Mouse (Mus musculus) stomach, embryonic 16.5 days (tissue): ENCODE data around the gene Cox7a2. TPM values are rescaled to one million over a fixed set of nuclear protein-coding genes. Genes with fewer than 3 reads are reported as not detected.

Source experiments
- ATAC-seq: fragments of 200-750 bp; cut with Nextera tagmentation; 2 replicates; pipeline ENCODE4 v1.8.0; 2017; ENCODE audit warnings: moderate number of reproducible peaks, moderate TSS enrichment; ENCODE audit not compliant: insufficient read depth, low FRiP score
- H3K27ac ChIP-seq: fragments of 300-500 bp; sonication (generic); 2 replicates; pipeline ENCODE4 v1.5.1; 2014; ENCODE audit warnings: low read length
- H3K27me3 ChIP-seq: fragments of 300-500 bp; sonication (generic); 2 replicates; pipeline ENCODE4 v1.6.1; 2014; ENCODE audit warnings: low read length, control low read depth, mixed read lengths; ENCODE audit not compliant: control insufficient read depth, insufficient read depth
- H3K36me3 ChIP-seq: fragments of 300-500 bp; sonication (generic); 2 replicates; pipeline ENCODE4 v1.6.1; 2014; ENCODE audit warnings: low read length; ENCODE audit not compliant: control insufficient read depth, insufficient read depth
- H3K4me1 ChIP-seq: fragments of 300-500 bp; sonication (generic); 2 replicates; pipeline ENCODE4 v1.6.1; 2014; ENCODE audit warnings: low read length, control low read depth, mixed read lengths; ENCODE audit not compliant: control insufficient read depth, insufficient read depth
- H3K4me2 ChIP-seq: fragments of 300-500 bp; sonication (generic); 2 replicates; pipeline ENCODE4 v1.6.1; 2014; ENCODE audit warnings: low read depth, low read length, mixed read lengths
- H3K4me3 ChIP-seq: fragments of 300-500 bp; sonication (generic); replicated peaks from 2 replicates; pipeline ENCODE4 v1.5.1; 2014; ENCODE audit warnings: mild to moderate bottlenecking, low read length
- H3K9ac ChIP-seq: fragments of 300-500 bp; sonication (generic); 2 replicates; pipeline ENCODE4 v1.6.1; 2014; ENCODE audit warnings: low read length
- H3K9me3 ChIP-seq: fragments of 300-500 bp; sonication (generic); replicated peaks from 2 replicates; pipeline ENCODE4 v1.6.1; 2016; ENCODE audit warnings: low read length, control low read depth; ENCODE audit not compliant: control insufficient read depth
- WGBS: fragments of 180-500 bp; shearing (Covaris S2); extraction: QIAGEN DNeasy Blood & Tissue Kit; methylation state at CpG from one replicate; pipeline ENCODE4 v1.1.7; 2014; 5-methylcytosine and 5-hydroxymethylcytosine counted together
- polyA plus RNA-seq: library from polyadenylated mRNA; unstranded; fragments of >200 nt; fragmentation: Nextera tagmentation; extraction: Ambion mirVana; gene quantifications from 2 replicates; pipeline ENCODE4 v1.2.1, GENCODE M21; 2015

Gene Cox7a2
- polyA plus RNA-seq, 1 experiment from 2014 or later, result 702 TPM

DNA sequence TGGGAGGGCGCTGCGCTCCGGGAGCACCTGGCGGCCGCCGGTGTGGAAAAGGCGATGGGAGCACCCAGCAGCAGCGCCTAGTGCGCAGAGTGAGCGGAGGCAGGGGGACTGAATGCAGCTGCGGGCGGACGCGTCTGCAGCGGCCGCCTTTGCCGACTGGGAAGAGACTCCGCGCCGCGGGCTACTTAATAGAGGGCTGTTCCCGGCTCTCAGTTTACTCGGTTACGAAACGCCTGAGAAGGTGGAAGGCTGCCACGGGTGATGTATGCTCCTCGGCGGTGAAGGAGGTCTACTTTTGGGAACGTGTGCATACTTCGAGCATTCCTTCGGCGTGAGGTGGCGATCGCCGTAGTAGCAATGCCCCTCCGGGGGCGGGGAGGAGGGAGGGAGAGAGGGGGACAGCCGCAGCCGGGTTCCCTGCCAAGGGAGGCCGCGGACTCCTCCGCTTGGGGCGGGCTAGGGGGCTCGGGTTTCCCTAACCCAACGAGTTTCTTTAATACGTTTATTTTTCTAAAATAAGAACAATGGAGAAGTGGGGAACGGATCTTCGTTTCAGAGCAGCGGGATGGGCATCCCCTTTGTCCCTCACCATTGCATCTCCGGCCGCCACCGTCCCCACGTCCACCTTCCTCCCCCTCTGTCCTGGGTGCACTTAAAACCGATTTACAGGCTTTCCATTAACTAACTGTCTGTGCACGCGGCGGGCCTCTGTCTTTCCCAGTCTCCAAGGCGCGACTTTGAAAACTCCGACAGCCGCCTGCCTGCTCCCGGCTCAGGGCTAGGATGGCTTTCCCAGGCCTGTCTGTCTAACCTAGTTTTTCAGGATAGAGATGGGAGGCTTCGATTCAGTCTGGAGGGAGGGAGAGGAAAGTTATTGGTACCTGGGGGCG, 41.0 kb downstream of the Cox7a2 start, which contains the start of gene Col12a1:
Gene Col12a1 (minus strand): TSS at position 351 of the 890 bp plus-strand sequence.
- H3K9ac ChIP-seq, result peak within 1 kb of the TSS; percentile 70
- ATAC-seq, result peak; percentile 76
- H3K4me2 ChIP-seq, result peak within 1 kb of the TSS; percentile 72
- H3K27me3 ChIP-seq, result no peaks in the 10 kb centered on the region
- H3K27ac ChIP-seq, result peak within 1 kb of the TSS; percentile 72
- peak within 1 kb of the TSS; percentile 55 for H3K4me3 ChIP-seq
- under 1% methylated on average over 64 of the region's 64 CpGs for WGBS
- H3K4me1 ChIP-seq, result peaks cover 20% of the 10 kb centered on the region
- H3K9me3 ChIP-seq, result no peaks in the 10 kb centered on the region
- no peaks in the 10 kb centered on the region for H3K36me3 ChIP-seq

DNA sequence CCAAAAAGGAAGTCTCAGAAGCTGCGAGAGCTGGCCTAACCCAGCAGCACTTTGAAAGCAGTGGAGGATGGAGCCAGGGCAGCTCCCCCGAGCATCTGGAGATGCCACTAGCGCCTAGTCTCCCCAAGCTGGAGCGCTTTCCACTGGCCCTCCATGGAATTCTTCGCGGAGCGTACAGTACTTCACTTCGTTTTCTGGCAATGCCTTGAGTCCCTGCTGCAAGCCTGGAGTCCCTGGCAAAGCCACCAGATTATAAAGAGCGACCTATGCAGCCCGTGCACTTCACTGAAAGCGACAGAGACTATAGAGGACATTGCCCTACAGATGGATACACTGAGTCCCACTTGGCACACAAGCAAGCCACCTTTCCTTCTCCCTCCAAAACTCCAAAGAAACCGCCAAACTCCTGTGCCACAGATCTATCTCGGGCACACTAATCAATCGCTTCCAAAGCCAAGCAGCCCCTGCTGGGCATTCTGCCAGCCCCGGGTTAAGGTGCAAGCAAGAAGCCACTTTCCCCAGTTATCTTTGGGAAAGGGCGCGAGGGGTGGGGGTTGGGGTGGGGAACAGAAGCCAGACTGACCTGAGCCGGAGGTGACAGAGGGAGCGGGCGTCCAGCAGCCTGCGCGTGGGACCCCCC, 41.7 kb downstream of the Cox7a2 start:
- peak overlapping the region; percentile 72 for H3K4me2 ChIP-seq
- H3K9me3 ChIP-seq, result no peaks in the 10 kb centered on the region
- no peaks in the 10 kb centered on the region for H3K27me3 ChIP-seq
- H3K36me3 ChIP-seq, result no peaks in the 10 kb centered on the region
- H3K4me3 ChIP-seq, result peak overlapping the region; percentile 55
- WGBS, result 1% methylated on average over 22 of the region's 22 CpGs
- peak overlapping the region; percentile 70 for H3K9ac ChIP-seq
- peak overlapping the region; percentile 72 for H3K27ac ChIP-seq
- H3K4me1 ChIP-seq, result peaks cover 20% of the 10 kb centered on the region
- no peak for ATAC-seq

DNA sequence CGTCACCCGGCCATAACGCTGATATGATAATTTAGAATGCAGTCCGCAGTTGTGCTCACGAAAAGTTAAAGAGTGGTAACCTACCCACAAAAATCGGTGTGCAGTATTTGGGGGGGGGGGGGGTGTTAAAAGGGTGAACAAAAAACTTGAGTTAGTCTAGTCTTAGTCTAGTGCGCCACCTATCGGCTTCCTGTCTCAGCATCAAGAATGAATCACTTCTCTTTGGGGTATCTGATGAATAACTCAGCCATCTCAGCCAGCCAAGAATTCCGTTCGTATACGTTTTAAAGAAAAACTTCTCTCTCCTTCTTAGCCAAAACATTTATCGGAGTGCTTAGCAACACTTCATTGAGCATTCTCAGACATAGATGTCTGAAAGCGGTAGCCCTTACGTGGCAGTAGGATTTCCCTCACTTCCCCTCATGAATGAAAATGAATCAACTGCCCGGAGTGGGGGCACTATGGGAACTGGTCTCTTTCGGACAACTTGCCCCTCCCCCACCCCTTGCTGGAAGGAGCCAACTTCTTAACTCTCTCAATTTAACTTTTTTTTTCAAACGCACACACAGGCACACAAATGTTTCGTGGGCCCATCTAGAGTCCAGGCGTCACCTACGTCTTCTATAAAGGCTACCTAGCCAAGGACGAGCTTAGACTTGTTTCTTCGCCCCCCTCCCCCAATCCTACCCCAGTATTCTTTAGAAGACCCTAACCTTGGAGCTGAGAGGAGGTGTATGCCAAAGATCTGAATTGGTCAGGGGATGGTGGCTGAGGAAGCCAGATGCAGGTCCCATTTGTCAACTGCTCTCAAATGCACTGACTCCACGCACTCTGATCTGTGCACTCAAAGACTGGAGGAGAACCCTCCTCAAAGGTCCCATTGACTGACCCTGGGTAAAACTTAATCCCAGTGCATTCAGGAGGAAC, 42.5 kb downstream of the Cox7a2 start:
- peaks cover 20% of the 10 kb centered on the region for H3K4me1 ChIP-seq
- 7% methylated on average over 23 of the region's 23 CpGs for WGBS
- no peaks in the 10 kb centered on the region for H3K36me3 ChIP-seq
- H3K9me3 ChIP-seq, result no peaks in the 10 kb centered on the region
- peak overlapping the region; percentile 72 for H3K27ac ChIP-seq
- H3K9ac ChIP-seq, result peak overlapping the region; percentile 70
- H3K27me3 ChIP-seq, result no peaks in the 10 kb centered on the region
- H3K4me2 ChIP-seq, result peak overlapping the region; percentile 72
- ATAC-seq, result no peak
- peak overlapping the region; percentile 55 for H3K4me3 ChIP-seq

DNA sequence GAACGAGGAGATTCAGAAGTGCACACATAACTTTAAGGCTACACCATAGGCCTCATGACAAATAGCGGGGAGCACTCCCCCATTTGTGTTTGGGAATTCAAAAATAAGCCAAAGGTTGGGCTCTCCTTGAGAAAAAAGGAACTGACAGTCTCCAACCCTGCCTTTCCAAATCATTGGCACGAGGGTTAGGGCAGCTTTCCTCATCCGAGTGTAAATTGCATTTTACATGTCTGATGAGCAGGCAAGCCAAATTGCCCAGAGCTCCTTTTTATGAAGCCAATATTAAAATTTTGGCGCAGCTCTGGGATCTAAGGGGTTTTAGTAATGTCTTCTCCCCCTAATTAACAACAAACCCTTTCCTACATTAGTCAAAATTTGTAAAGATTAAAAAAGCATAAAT, 43.2 kb downstream of the Cox7a2 start:
- H3K9ac ChIP-seq, result peak overlapping the region; percentile 47; the same call in 1 of the 2 replicates
- H3K9me3 ChIP-seq, result no peaks in the 10 kb centered on the region
- no peak for ATAC-seq

DNA sequence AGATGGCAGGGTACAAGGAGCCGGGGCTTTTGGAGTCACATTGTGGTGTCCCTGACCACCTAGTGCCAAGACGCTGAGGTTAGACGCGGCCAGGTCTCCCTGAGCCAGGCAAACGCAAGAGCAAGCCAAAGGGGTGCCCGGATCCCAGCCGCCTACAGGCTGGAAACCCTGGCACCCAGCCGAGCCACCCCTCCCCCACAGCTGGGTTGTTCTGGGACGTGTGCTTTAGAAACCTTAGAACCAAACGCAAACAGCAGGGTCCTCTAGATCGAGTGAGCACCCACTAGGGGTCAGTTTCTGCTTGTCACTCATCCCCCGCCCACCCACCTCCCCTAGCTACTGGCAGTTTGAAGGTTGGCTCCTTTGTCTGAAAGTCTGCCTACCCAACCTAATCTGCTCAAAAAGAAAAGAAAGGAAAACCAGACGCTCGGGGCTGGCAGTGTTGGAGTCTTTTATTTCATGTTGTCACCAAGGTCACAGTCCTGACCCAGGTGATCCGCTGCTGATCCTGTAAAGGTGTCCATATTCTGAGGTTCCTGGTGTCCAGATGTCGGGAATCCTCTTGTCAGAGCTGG, 45.1 kb downstream of the Cox7a2 start:
- Histone ChIP-seq H3K4me3 (peak overlapping the region; percentile 38), H3K4me1 (peaks cover 20% of the 10 kb centered on the region), H3K9me3 (no peaks in the 10 kb centered on the region), H3K27ac (no peak overlapping the region), H3K4me2 (peak overlapping the region; percentile 47), H3K27me3 (no peaks in the 10 kb centered on the region), H3K9ac (peak overlapping the region; percentile 60), H3K36me3 (no peaks in the 10 kb centered on the region)
- ATAC-seq, result peak; percentile 45; the same call in 1 of the 2 replicates
- 16% methylated on average over 16 of the region's 16 CpGs for WGBS

More for the DNA sequence above, 43.2 kb downstream of the Cox7a2 start:
- 33% methylated on average over 5 of the region's 5 CpGs for WGBS
- no peak overlapping the region for H3K27ac ChIP-seq
- peak overlapping the region; percentile 72 for H3K4me2 ChIP-seq
- H3K4me3 ChIP-seq, result peak overlapping the region; percentile 55
- H3K36me3 ChIP-seq, result no peaks in the 10 kb centered on the region
- peaks cover 20% of the 10 kb centered on the region for H3K4me1 ChIP-seq
- no peaks in the 10 kb centered on the region for H3K27me3 ChIP-seq

Other genes with a start within 250 kb of the Cox7a2 start
- gene Col12a1, start 41.0 kb downstream of the Cox7a2 start, polyA plus RNA-seq, result 39.6 and 42.8 TPM in 2 replicates
- 65.9 and 68.9 TPM in 2 replicates for gene Tmem30a, start 33.6 kb upstream of the Cox7a2 start, polyA plus RNA-seq